Mouse (Mus musculus): ENCODE measurements around the gene Dll4.

DNA sequence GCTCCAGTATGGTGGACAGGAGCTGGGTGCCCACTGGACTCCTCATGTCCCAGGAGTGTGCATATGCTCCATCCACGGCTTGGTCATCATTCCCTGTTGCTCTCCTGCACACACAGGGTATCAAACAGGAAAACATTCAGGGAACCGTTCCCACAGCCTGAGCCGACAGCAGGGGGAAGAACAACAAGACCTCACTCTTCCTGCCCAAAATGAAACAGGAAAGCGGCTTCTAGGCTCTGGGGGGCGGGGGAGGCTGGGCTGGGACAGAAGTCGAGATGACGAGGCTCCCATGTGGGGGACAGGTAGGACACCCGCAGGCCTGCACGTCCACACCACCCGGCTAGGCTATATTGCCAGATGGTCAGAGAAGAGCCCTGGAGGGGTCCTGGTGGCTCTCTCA, 10.9 kb downstream of the Dll4 start:
- TF ChIP-seq CTCF (IDR thresholded peaks at IDR 0.05; ENCODE audit: control insufficient read depth, insufficient read depth, insufficient read length) (no peak), FOSL1 (IDR thresholded peaks at IDR 0.05; ENCODE audit: insufficient read depth, low read length, poor library complexity, severe bottlenecking) (no peak), MAX (IDR thresholded peaks at IDR 0.05) (no peak)
